Mouse (Mus musculus) kidney, adult 11 months (tissue): ENCODE results near the gene Camkk1.
A peak's percentile ranks its signal among the peaks of the same experiment; 100 is the strongest.

ENCODE experiments used
- DNase-seq: peaks from one replicate; pipeline ENCODE4 v3.0.0; 2022

Camkk1 gene

GRCm38 (mm10) chr11:73015391-73016102 lies 3.3 kb upstream of the Camkk1 start:
- DNase-seq, result no peak

DNA sequence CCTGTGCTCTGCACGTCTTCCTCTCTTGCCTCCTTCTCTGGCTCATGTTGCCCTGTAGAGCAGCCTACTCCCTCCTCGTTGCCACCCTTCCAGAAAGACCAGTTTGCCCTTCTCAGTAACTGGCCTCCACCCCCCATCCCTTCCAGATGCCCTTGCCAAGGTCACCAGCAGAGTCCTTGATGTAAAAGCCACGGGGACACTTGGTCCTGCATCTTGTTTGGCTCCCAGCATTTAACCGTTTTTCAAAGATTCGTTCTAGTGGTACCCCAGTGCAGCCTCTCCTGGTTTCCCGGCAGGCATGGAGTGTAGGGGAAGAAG lies 2.7 kb upstream of the Camkk1 start:
- no peak for DNase-seq

DNA sequence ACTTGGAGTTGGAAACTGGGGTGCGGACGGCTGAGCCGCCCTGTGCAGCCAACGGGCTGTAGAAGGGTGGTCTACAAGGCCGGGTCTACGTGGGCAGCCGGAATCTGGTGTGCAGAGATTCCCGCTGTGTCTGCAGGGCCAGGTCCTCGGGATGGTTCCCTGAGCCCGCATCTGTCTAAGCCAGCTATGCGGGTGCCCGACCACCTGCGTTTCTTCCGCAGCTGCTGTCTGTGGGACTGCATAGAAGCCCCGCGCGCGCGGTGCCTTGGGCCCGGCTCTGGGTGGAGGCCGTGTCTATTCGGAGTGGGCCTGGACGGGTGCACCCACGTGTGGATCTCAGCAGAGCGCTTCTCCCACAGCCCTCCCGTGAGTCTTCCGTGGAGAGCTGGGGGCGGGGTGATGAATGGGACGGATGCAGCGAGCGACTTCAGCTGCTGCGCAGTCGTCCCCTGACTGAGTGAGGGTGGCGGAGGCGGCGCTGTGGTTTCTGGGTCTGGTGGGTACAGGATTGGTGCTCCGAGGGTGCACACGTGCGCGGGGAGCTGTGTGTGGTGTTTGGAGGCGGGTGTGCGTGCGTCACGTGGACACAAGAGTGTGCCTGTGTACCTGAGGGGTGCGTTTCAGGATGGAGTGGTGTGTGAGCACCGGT lies 463 bp downstream of the Camkk1 start:
- DNase-seq, result peak; percentile 33

DNA sequence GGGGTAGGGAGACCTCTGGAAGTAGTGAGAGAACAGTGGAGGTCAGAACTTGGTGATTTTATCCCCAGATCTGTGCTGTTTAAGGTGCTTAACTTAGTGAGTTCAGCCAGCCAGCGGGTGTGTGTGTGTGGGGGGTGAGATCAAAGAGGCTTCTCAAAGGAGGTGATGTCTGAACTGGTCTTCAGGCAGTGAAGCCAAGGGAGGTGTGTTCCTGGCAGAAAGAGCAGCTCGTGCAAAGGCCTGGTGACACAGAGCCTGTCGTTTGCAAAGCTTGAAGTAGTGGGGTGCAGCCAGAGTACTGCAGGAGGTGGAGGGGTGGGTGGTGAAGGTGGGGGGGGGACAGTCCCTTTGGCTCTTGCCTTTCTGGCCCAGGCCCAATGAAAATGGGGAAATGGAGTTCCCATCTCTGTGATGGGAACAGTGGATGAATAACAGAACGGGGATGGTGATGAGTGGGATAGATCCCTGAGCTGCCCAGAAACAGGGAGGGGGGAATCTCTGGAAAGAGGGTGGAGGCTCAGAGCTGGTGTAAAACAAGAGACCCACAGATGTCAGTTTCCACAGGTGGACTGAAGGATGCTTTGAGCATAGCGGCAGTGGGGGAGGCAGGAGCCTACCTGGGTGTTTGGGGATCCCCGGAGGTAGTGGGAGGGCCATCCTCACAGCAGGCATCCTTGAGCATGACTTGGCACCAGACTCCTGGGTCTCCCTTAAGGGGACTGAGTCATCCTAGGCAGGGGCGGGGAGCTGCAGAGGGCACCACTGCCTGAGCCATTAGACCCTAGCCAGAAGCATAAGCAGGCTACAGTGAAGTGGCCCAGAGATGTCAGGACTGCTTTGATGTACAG lies 2.4 kb downstream of the Camkk1 start:
- DNase-seq, result no peak

DNA sequence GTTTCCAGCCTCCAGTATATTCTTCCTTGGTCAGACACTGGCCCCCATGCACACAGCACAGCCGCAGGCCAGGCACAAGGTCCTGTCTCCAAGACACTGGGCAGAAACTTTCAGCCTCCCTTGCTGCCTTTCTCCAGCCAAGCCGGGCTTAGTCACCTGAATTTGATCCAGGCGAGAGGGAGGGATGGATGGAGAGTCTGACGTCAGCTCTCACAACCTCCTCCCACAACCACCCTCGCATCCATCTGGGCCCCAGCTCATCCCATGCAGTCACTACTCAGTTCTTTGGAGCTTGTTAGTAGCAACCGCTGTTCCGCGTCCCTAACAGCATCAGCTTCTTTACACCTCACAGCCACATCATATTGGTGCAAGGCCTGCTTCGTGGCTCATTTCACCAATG lies 4.3 kb downstream of the Camkk1 start:
- no peak for DNase-seq

- no peak for DNase-seq
Measured at GRCm38 (mm10) chr11:73023827-73024226, 5.0 kb downstream of the Camkk1 start.

DNA sequence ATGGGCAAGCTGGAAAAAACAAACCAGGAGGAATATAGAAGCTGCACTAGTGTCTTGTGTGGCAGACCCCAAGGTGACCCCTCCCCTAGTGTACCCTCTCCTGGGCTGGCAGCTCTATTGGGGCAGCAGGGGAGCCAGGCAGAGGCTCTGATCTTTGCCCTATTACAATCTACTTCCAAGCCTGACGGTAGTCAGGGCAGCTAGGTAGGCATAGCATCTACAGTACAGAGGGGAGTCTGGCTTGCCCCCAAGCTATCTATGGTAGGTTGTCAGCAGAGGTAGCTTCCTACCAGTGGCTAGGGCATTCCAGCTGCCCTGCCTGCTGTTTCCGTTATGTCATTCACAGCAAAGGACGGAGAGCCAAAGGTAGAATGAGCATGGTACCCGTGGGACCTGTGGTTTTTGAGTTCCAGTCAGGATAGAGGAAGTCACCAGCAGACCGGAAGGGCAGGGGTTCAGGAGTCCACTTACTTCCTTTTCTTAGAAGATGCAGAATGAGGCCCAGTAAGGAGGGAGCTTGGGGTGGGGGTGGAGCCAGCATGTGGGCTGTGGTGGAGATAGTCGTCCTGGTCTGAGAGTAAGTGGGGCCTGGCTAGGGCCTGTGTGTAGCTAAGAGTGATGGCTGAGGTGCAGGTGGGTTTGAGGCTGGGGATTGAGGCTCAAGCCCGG lies 5.6 kb downstream of the Camkk1 start:
- peak; percentile 43 for DNase-seq

- DNase-seq, result no peak
Measured at GRCm38 (mm10) chr11:73026961-73027360, 8.2 kb downstream of the Camkk1 start.

- peak; percentile 92 for DNase-seq
Measured at GRCm38 (mm10) chr11:73030821-73031498, 12.2 kb downstream of the Camkk1 start.

- no peak for DNase-seq
Measured at GRCm38 (mm10) chr11:73031536-73031935, 12.7 kb downstream of the Camkk1 start.

DNA sequence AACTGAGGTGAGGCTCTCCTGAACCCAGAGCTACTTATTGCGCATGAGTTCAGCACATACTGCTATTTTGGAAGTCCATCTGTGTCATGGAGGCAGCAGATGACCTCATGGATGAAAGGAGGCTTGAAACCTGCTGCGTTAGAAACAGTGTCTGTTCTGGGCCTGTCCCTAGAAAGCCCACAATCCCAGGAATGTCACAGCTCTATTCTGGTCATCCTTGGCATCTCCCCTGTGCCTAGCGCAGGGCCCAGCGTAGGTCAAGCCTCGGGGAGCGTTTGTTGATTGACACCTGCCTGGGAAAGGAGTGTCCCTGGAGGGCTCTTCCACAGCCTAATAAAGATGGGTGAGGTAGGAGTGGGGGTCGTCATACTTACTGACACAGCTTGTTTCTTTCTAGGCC lies 17.3 kb downstream of the Camkk1 start:
- DNase-seq, result no peak

DNA sequence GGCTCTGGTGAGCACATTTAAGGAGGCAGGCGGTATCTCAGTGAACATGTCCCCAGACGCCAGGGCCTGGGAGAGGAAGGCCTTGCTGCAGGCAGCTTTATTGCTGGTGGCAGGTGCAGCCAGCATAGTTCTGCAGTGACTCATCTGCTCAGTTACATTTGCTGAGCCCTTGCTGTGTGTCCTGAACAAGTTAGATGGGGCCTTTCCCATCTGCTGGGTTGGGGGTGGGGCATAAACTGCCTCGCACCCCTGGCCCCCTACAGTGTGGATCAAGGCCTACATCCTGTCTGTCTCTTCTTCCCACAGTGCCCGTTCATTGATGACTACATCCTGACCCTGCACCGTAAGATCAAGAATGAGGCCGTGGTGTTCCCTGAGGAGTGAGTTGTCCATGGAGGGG lies 18.1 kb downstream of the Camkk1 start:
- DNase-seq, result no peak

- peak; percentile 39 for DNase-seq
Measured at GRCm38 (mm10) chr11:73037691-73038090, 18.9 kb downstream of the Camkk1 start.

DNA sequence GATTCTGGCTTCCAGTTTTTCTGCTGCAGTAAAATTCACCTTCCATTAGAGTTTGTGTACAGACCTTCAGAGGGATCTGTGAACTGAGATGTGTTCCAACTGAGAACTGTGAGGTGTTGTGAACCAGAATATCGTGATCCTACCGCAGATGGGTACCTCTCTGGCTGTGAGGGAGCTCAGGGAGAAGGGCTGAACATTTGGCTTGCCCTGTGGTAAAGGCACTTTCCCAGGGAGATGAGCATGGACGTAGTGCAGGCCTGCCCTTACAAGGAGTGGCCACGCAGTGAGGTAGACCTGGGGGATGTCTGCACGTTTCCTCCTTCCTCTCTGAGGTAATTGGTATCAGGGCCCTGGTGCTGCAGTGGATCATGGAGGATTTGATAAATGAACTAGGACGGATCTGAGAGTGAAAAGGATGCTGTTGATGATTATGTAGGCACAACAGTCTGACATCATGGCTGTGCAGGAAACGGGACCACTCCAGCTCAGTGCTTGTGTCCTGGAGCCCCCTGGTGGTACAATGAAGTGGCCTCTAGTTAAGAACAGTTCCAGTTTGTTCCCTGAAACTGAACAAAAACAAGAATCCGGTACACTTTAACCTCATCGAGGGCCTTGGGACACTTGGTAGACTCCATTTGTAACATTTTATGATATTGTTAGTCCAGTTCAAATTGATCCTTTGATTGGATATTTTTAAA lies 20.4 kb downstream of the Camkk1 start:
- DNase-seq, result no peak

DNA sequence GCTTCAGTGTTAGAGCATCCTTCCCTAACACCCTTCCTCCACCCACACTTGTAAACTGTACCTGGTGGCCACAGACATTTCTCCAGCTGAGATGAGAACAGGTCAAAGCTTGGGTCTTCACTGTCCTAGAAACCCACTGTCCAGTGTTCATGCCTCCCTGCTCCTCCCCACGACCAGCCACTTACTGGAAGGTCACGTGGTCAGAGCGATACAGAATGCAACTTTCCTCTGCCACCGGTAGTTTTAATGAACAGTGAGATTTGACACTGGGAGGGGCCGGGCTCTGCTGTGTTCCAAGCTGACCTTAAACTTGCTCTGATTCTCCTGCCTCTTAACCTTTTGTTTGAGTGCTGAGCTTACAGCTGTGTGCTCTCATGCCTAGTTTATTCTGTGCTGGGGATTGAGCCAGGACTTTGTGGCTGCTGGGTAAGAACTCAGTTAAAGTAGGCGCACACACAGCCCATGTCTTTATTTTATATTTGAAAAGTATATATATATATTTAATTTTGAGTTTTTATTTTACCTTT lies 25.5 kb downstream of the Camkk1 start:
- DNase-seq, result no peak

DNA sequence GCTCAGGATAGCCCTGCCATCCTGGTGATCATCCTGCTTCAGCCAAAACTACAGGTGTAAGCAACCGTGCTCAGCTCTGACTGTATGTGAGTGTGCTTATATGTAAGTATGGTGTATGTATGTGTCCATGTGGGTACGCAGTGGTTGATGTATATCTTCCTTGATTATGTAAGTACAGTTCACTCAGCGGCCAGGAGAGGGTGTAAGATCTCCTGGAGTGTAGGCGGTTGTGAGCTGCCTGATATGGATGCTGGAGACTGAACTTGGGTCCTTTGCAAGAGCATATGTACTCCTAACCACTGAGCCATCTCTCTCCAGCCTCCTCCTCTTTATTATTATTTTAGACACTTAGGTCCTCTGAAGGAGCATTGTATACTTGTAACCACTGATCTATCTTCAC lies 26.0 kb downstream of the Camkk1 start:
- DNase-seq, result no peak

DNA sequence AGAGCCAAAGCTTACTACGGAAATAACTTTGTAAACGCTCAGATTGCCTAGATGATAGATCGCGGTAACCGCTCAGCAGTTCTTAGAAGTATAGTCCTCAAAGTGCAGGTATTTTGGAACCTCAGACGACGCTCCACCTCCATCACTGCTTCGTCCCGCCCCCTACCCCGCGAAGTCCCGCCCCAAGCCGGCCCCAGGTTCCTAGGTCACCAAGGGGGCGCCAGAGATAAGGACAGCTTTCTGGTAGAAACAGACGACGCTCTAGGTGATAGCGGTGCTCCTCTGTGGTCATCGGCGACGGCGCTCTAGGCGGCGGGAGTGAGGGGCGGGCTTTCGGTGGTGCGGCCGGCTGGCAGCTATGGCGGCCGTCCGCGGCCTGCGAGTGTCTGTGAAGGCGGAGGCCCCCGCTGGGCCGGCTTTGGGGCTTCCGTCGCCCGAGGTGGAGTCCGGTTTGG lies 28.8 kb downstream of the Camkk1 start, which contains the start of gene Ncbp3:
Ncbp3 (plus strand) TSS at position 242 of the 455 bp plus-strand sequence.
- DNase-seq, result peak; percentile 96

- no peak for DNase-seq
Measured at GRCm38 (mm10) chr11:73048030-73048876, 29.4 kb downstream of the Camkk1 start.

DNA sequence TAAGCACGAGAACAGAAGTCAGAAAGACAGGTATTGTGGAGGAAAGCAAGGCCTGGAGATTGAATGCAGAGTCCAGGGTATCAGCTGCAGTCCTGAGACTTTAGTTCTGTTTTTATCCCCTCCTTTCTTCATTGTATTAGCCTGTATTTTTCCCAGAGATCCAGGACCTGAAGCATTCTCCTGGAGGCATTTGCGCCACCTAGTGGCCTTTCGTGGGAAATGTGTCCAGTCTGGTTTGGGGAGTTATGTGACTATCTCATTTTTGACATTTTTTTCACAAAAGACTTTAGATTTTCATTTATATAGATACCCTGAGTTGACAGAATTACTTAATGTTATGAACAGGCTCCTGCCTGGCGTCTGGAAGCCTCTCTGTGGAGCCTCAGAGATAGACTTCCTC lies 30.5 kb downstream of the Camkk1 start:
- DNase-seq, result peak; percentile 50

DNA sequence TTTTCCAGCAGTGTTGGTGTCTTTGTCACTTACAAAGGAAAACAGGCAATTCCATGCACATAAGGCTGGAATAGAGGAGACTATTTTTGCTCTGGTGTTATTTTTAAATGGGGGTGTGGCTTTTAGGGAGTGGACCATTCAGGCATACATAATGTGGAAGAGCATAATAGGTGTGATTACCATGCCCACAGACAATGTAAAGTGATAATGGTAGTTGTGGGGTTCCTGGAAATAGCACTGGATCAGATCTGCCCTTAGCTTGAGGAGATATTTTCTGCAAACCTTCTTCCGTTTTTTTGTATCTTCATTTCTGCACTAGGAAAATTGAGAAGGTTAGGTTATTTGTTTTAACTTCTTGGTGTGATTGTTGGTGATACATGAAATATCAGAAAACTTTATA lies 34.0 kb downstream of the Camkk1 start:
- no peak for DNase-seq

GRCm38 (mm10) chr11:73057701-73058100 lies 38.9 kb downstream of the Camkk1 start:
- no peak for DNase-seq
